Mouse (Mus musculus): Measurements from ENCODE around the gene Taldo1. TPM values are rescaled to one million over a fixed set of nuclear protein-coding genes. Genes with fewer than 3 reads are reported as not detected.
"Not testable (repeated sequence)": the region's sequence is repeated elsewhere in the genome, so short reads cannot be mapped to it uniquely, and the experiment has no call there.

Gene Taldo1
- polyA plus RNA-seq, 1 experiment from 2014 or later = 293 TPM

- H3K4me3 ChIP-seq = peak within 1 kb of the TSS; percentile 65
- peaks cover 27% of the 10 kb centered on the region for H3K36me3 ChIP-seq
- peaks cover 50% of the 10 kb centered on the region for H3K4me1 ChIP-seq
- H3K27ac ChIP-seq = peak within 1 kb of the TSS; percentile 34; the same call in 1 of the 2 replicates
- H3K27me3 ChIP-seq = no peaks in the 10 kb centered on the region
- no peaks in the 10 kb centered on the region for H3K9me3 ChIP-seq
- peak within 1 kb of the TSS; percentile 66 for H3K9ac ChIP-seq
- peak; percentile 72; the same call in 1 of the 2 replicates for ATAC-seq (ENCODE audit: borderline replicate concordance, extremely low read depth, low FRiP score, low TSS enrichment)
- H3K4me2 ChIP-seq = peak within 1 kb of the TSS; percentile 80
- 5% methylated on average over 53 of the region's 53 CpGs for WGBS
Measured at GRCm38 (mm10) chr7:141437178-141438120, 45.5 kb downstream of the Taldo1 start, which contains the start of gene Slc25a22. Slc25a22 (minus strand) TSS chr7:141437892.

GRCm38 (mm10) chr7:141438201-141438968 lies 46.4 kb downstream of the Taldo1 start:
- peaks cover 59% of the 10 kb centered on the region for H3K4me1 ChIP-seq
- peaks cover 24% of the 10 kb centered on the region for H3K36me3 ChIP-seq
- ATAC-seq (ENCODE audit: borderline replicate concordance, extremely low read depth, low FRiP score, low TSS enrichment) = no peak
- H3K27ac ChIP-seq = no peak overlapping the region
- no peaks in the 10 kb centered on the region for H3K9me3 ChIP-seq
- H3K4me3 ChIP-seq = no peak overlapping the region
- WGBS = 91% methylated on average over 12 of the region's 12 CpGs
- H3K9ac ChIP-seq = 0 out of 2 replicates have a peak overlapping the region, but pooled peaks have one; percentile 8
- no peaks in the 10 kb centered on the region for H3K27me3 ChIP-seq
- H3K4me2 ChIP-seq = no peak overlapping the region

- Histone ChIP-seq H3K9ac (no peak overlapping the region), H3K9me3 (no peaks in the 10 kb centered on the region), H3K4me2 (no peak overlapping the region), H3K4me3 (no peak overlapping the region), H3K27me3 (no peaks in the 10 kb centered on the region), H3K4me1 (peaks cover 60% of the 10 kb centered on the region), H3K27ac (no peak overlapping the region), H3K36me3 (peaks cover 19% of the 10 kb centered on the region)
- WGBS = 94% methylated on average over 10 of the region's 10 CpGs
- ATAC-seq (ENCODE audit: borderline replicate concordance, extremely low read depth, low FRiP score, low TSS enrichment) = no peak
Measured at GRCm38 (mm10) chr7:141439140-141439679, 47.2 kb downstream of the Taldo1 start.

- Histone ChIP-seq H3K4me3 (no peak overlapping the region), H3K27ac (no peak overlapping the region), H3K36me3 (peaks cover 19% of the 10 kb centered on the region), H3K9me3 (no peaks in the 10 kb centered on the region), H3K4me1 (peaks cover 56% of the 10 kb centered on the region), H3K27me3 (no peaks in the 10 kb centered on the region), H3K4me2 (no peak overlapping the region), H3K9ac (no peak overlapping the region)
- WGBS = 91% methylated on average over 11 of the region's 11 CpGs
- ATAC-seq (ENCODE audit: borderline replicate concordance, extremely low read depth, low FRiP score, low TSS enrichment) = no peak
Measured at GRCm38 (mm10) chr7:141439811-141440210, 47.8 kb downstream of the Taldo1 start.

GRCm38 (mm10) chr7:141440613-141441012 lies 48.6 kb downstream of the Taldo1 start:
- no peak overlapping the region for H3K27ac ChIP-seq
- no peak overlapping the region for H3K4me2 ChIP-seq
- H3K4me1 ChIP-seq = peaks cover 50% of the 10 kb centered on the region
- H3K9ac ChIP-seq = no peak overlapping the region; the same call in 1 of the 2 replicates
- 28% methylated on average over 6 of the region's 6 CpGs for WGBS
- no peaks in the 10 kb centered on the region for H3K9me3 ChIP-seq
- ATAC-seq (ENCODE audit: borderline replicate concordance, extremely low read depth, low FRiP score, low TSS enrichment) = no peak
- H3K36me3 ChIP-seq = peaks cover 19% of the 10 kb centered on the region
- H3K4me3 ChIP-seq = no peak overlapping the region
- no peaks in the 10 kb centered on the region for H3K27me3 ChIP-seq

- Histone ChIP-seq H3K27me3 (no peaks in the 10 kb centered on the region), H3K4me2 (0 out of 2 replicates have a peak overlapping the region, but pooled peaks have one; percentile 95), H3K4me3 (no peak overlapping the region), H3K36me3 (peaks cover 19% of the 10 kb centered on the region), H3K27ac (no peak overlapping the region), H3K9me3 (no peaks in the 10 kb centered on the region), H3K9ac (no peak overlapping the region), H3K4me1 (peaks cover 44% of the 10 kb centered on the region)
- 92% methylated on average over 9 of the region's 9 CpGs for WGBS
- ATAC-seq (ENCODE audit: borderline replicate concordance, extremely low read depth, low FRiP score, low TSS enrichment) = no peak
Measured at GRCm38 (mm10) chr7:141441460-141441859, 49.5 kb downstream of the Taldo1 start.

- H3K27me3 ChIP-seq = no peaks in the 10 kb centered on the region
- WGBS = 85% methylated on average over 13 of the region's 13 CpGs
- peaks cover 44% of the 10 kb centered on the region for H3K4me1 ChIP-seq
- no peaks in the 10 kb centered on the region for H3K9me3 ChIP-seq
- no peak for ATAC-seq (ENCODE audit: borderline replicate concordance, extremely low read depth, low FRiP score, low TSS enrichment)
- no peak overlapping the region for H3K27ac ChIP-seq
- peak overlapping the region; percentile 51 for H3K4me3 ChIP-seq
- H3K4me2 ChIP-seq = peak overlapping the region; percentile 95
- peak overlapping the region; percentile 68 for H3K9ac ChIP-seq
- peaks cover 19% of the 10 kb centered on the region for H3K36me3 ChIP-seq
Measured at GRCm38 (mm10) chr7:141442199-141442598, 50.2 kb downstream of the Taldo1 start.

- WGBS = 10% methylated on average over 12 of the region's 12 CpGs
- peaks cover 43% of the 10 kb centered on the region for H3K4me1 ChIP-seq
- peaks cover 17% of the 10 kb centered on the region for H3K36me3 ChIP-seq
- H3K27ac ChIP-seq = peak overlapping the region; percentile 73
- peak overlapping the region; percentile 68 for H3K9ac ChIP-seq
- peak overlapping the region; percentile 95 for H3K4me2 ChIP-seq
- no peak for ATAC-seq (ENCODE audit: borderline replicate concordance, extremely low read depth, low FRiP score, low TSS enrichment)
- no peaks in the 10 kb centered on the region for H3K27me3 ChIP-seq
- no peaks in the 10 kb centered on the region for H3K9me3 ChIP-seq
- H3K4me3 ChIP-seq = peak overlapping the region; percentile 51
Measured at GRCm38 (mm10) chr7:141443081-141443821, 51.3 kb downstream of the Taldo1 start.

GRCm38 (mm10) chr7:141443828-141444237 lies 51.8 kb downstream of the Taldo1 start, which contains the start of gene Pidd1:
Pidd1 (minus strand) TSS chr7:141444025.
- no peaks in the 10 kb centered on the region for H3K27me3 ChIP-seq
- peak; percentile 48; the same call in 1 of the 2 replicates for ATAC-seq (ENCODE audit: borderline replicate concordance, extremely low read depth, low FRiP score, low TSS enrichment)
- peak within 1 kb of the TSS; percentile 68 for H3K9ac ChIP-seq
- H3K27ac ChIP-seq = peak within 1 kb of the TSS; percentile 79
- no peaks in the 10 kb centered on the region for H3K9me3 ChIP-seq
- H3K4me3 ChIP-seq = peak within 1 kb of the TSS; percentile 51
- 0% methylated on average over 25 of the region's 25 CpGs for WGBS
- peaks cover 17% of the 10 kb centered on the region for H3K36me3 ChIP-seq
- peak within 1 kb of the TSS; percentile 95 for H3K4me2 ChIP-seq
- H3K4me1 ChIP-seq = peaks cover 48% of the 10 kb centered on the region

- H3K27ac ChIP-seq; H3K9ac ChIP-seq; ATAC-seq (ENCODE audit: borderline replicate concordance, extremely low read depth, low FRiP score, low TSS enrichment); H3K27me3 ChIP-seq; H3K9me3 ChIP-seq; H3K4me3 ChIP-seq: not testable (repeated sequence)
- WGBS = 74% methylated on average over 3 of the region's 3 CpGs
- H3K36me3 ChIP-seq = peaks cover 30% of the 10 kb centered on the region
- peaks cover 48% of the 10 kb centered on the region for H3K4me1 ChIP-seq
- H3K4me2 ChIP-seq = peak overlapping the region; percentile 55; the same call in 1 of the 2 replicates
Measured at GRCm38 (mm10) chr7:141446374-141446773, 54.4 kb downstream of the Taldo1 start.
